Mouse (Mus musculus): Measurements from ENCODE around the gene AI837181.

The AI837181 gene

DNA sequence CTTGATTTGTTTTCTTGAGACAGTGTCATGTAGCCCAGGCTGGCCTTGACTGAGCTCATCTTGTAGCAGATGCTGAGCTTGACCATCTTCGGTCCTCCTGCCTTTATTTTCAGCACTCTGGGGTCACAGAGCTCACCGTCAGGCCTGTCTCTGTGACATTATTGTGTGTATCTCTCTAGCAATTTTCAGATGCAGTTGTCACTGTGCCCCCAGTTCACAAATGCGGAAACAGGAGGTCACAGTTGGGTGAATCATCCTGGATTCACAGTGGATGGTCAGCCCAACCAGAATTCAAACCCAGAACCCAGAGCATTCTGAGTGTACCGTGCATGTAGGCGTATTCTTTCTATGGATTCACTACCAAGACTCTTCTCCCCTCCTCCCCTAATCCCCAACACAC, 20.8 kb downstream of the AI837181 start:
- no peak for DNase-seq (ENCODE audit: low spot score in 2 of 2)

DNA sequence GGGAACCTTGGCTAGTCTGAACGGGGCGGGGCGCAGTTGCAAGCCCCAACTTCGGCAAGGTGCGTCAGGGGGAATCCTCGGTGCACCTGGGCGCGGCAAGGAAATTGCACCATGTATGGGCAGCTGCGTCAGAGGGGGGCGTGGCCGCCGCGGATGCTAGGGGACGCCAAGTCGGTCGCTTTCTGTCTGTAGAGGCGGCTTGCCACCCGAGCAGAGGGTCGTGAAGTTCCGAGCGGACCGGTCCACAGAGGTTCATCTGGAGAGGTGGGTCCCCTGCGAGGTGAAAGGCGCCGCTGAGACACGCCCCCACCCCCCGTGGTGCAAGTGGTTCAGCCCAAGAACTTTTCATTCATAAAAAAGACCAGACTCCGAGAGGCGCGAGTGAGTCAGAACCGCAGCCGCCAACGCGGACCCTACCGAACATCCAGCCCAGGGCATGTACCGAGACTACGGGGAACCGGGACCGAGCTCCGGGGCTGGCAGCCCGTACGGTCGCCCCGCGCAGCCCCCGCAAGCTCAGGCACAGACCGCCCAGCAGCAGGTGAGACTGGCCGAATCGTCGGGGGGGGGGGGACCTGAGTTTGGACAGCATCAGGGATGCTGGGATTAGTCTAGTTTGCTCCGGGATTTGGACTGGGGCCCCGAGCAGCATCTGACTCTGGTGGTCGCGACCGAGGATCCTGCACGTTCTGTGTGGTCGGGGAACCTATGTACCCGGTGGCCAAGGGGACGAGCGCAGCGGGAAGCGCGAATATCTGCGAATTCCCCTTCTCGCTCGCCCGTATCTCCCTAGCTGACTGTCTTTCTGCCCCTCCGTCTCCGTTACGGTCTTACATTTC, 22.8 kb downstream of the AI837181 start, which contains the start of gene Fosl1:
Gene Fosl1, plus strand, starts transcription at position 33 of the 839 bp plus-strand sequence.
- DNase-seq (ENCODE audit: low spot score in 2 of 2) = peak; percentile 71 to 87

DNA sequence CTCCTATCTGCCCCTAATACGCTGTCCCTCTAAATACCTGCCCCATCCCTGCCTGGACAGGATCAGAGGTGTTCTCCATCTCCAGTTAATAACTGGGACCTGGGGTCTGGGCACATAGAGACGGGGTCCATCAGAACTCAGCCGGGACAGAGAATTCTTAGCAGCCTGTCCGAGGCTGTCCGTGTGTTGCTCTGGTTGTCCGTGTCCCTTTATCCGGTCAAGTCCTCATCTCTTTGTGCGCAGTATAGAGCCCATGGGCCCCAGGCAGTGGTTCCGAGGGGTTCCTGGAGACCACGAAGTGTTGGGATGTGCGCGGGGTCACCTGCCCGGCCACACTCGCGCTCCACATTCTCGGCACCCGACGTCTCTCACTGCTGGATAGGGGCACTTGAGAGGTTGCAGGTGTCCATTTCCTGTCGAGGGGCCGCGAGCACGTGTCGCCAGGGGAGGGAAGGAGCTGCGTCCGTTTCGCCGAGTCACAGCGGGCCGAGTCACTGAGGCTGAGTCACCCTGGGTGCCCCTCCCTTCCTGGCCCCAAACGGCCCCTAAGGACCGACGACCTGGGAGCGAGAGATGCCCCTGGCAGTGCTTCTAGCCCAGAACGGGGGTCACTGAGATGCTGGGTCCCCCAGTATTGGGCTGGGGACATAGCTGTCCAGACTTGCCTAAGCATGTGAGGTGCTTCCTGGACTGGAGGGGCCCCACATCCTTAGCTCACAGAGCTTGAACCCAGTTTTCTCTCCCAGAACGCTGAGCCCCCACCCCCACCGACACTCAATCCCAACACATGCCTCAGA, 23.6 kb downstream of the AI837181 start:
- DNase-seq (ENCODE audit: low spot score in 2 of 2) = peak in 1 of 2 experiments; percentile 29

DNA sequence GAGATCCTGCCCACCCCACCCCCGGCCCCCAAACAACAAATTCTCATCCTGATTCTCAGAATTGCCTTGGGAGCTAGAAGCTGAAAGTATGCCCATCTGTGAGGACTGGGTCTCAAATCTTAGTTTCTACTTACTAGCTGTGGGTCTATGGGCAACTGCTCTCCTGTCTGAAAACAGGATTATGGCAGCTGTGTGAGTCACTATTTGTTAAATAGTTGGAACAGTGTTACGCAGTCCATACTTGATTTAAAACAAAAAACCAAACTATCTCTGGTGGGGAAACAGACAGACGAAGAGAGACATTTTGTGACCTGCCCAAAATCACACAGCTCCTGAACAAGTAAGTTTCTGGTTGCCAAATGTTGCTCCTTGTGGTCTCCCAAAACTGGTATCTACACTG, 24.7 kb downstream of the AI837181 start:
- DNase-seq (ENCODE audit: low spot score in 2 of 2) = no peak

DNA sequence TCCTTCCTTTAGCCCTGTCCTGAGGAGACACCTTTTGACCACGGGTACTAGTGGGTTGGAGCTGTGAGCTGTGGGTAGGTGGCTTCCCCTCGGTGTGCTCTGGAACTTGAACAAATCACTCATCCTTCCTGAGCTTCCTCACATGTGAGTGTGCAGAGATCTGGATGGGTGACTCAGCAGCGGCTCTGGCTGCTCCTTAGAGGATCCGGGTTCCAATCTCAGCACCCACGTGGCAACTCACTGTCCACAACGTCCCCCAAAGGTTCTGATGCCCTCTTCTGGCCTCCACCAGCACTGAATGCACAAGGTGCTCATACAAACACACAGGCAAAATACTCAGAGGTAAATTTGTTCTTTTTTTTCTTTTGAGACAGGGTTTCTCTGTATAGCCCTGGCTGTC, 26.8 kb downstream of the AI837181 start:
- no peak for DNase-seq (ENCODE audit: low spot score in 2 of 2)

DNA sequence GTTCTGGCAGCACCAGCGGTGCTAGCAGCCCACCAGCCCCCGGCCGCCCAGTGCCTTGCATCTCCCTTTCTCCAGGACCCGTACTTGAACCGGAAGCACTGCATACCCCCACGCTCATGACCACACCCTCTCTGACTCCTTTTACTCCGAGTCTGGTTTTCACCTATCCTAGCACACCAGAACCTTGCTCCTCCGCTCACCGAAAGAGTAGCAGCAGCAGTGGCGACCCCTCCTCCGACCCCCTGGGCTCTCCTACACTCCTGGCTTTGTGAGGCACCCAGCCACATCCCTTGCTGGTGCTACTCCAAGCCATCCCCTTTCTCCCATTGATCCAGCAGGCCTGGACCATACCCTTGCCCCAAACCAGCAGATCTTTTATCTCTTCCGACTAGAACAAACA, 30.1 kb downstream of the AI837181 start:
- DNase-seq (ENCODE audit: low spot score in 2 of 2) = no peak

DNA sequence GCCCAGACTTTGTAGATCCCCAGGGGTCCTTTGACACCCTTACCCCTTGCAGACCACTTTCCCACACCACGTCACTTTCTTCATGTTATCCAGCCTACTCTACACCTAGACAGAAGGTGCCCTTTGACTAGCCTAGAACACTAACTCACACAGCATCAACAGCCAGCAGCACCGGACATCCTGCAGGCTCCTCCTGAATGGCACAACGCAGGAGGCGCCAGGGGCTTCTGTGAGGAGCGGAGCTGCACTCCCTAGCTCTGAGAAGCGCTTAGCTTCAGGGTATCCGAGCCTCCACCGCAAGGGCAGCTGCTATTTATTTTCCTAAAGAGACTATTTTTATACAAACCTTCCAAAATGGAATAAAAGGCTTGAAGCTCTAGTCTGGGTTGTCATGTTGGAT, 30.6 kb downstream of the AI837181 start:
- DNase-seq (ENCODE audit: low spot score in 2 of 2) = no peak

DNA sequence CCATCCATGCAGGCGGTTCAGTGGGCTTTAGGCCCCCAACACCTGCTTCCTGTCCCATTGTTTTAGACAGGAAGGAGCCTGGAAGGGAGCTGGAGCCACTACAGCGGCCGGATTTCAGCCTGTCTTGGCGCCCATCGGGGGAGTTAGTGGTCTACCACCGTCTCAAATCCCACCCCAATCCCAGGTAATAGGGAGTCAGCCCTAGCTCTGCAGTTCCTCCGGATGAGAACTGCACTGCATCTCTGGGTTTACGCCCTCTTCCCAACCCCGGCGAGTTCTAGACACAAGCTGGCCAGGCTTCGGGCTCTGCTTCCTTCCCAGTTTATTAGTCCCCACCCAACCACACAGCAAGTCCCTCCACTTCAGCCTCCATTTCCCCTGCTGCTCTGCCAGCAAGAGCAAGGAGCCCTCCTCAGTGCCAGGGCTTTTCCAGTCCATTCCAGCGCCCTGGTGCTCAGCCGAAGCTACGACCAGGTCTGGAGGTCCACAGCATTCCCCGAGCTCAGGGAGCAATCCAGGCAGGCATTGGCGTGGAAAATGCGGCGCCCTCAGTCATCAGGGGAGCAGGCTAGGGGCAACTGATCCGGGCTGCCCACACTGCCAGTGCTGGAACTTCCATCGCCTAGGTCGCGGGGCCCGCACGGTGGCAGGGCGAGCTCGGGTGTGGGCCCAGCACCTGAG, 31.4 kb downstream of the AI837181 start:
- no peak for DNase-seq (ENCODE audit: low spot score in 2 of 2)

DNA sequence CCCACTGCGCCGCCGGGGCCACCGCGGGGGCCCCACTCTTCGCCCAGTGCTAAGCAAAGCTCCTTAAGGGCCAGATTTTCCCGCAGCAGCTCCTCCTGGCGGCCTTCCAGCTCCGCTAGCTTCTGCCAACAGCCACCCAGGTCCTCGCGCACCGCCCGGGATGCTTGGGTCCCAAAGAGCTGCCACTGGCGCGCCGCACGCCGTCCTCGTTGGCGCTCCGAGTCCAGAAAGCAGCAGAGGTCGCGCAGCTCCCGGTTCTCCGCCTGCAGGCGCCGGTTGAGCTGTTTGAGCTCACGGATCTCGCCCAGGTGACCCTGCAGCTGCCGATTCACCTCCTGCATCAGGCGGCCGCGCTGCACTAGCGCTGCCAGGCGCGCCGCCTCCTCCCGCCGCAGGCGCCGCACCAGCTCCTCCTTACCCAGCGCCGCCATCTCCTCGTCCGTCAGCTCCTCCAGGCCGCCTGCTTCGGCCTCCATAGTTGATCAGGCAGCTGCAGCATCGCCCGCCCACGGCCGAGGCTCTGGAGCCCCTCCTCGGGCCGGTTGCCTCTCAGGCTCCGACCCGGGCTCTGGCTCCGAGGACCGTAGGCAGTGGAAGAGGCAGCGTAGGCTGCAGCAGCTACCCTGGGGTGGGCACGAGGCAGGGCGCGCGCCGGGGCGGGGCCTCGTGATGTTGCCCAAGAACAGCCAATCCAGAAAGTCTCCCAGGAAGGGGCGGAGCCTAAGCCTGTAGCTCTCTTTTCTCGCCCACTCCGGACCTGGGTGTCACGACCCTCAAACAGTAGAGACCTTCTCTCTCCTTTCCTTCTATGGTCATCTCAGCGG, 32.2 kb downstream of the AI837181 start:
- DNase-seq (ENCODE audit: low spot score in 2 of 2) = peak; percentile 94 to 96

DNA sequence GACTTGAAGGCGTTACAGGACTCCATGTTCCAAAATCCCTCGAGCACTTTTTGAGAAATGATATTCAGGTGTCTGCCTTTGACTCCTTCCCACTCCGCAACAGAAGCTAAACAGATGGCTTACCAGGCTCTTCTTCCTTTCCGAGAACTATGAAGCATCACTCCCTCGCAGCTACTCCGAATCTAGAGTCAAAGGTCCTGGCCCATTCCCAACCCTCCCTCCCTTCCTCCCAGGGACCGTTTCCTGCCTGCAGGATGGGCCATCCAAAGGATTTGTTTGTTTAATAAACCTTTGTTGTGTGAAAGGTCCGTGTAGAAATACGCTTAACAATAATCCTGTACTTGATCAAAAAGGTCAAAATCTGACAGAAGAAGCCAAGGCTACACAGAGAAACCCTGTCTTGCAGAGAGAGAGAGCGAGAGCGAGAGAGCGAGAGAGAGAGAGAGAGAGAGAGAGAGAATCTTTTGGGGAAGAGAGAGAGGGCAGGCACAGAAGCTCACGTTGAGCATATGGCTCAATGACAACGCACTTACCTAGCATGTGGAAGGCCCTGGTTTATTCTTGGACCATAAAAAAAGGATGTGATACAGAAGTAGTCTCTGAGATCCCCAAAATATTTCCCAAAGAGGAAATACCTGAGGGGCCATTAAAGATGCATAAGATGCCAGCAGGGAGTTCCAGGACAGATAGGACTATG, 33.0 kb downstream of the AI837181 start, which contains the start of gene Ccdc85b:
Gene Ccdc85b, minus strand, starts transcription at position 149 of the 697 bp plus-strand sequence.
- DNase-seq (ENCODE audit: low spot score in 2 of 2) = no peak

DNA sequence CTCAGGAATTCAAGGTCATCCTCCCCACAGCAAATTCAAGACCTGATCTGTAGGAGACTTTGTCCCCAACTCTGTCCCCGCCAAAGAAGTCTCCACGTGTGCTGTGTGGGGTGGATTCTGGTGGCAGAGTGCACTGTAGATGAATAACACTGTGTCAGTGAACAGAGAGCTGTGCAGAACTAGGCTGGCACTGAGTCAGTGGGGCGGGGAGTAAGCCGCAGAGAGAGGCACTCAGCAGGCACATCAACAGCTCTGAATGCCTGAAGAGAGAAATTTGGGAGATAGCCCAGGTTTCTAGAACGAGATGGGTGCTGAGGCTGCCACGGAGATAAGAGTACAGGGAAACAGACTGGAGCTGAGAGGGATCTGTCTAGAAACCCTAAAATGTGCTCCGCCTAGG, 34.1 kb downstream of the AI837181 start:
- DNase-seq (ENCODE audit: low spot score in 2 of 2) = no peak

DNA sequence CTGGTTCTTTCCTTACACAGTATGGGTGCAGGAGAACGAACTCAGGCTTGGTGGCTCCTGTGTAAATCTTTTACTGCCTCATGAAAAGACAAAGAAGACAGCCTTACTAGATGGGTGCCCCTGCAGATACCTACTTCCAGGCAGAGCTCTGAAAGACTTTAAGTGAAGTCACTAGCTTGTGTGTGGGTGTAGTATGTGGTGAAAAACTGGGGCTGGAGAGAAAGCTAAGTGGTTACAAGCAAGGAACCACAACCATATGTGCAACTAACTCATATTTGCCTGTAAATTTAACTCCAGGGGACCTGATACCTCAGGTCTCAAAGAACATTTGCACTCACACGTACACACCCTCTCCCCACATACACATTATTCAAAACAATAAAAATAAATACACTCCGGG, 35.0 kb downstream of the AI837181 start:
- DNase-seq (ENCODE audit: low spot score in 2 of 2) = no peak

DNA sequence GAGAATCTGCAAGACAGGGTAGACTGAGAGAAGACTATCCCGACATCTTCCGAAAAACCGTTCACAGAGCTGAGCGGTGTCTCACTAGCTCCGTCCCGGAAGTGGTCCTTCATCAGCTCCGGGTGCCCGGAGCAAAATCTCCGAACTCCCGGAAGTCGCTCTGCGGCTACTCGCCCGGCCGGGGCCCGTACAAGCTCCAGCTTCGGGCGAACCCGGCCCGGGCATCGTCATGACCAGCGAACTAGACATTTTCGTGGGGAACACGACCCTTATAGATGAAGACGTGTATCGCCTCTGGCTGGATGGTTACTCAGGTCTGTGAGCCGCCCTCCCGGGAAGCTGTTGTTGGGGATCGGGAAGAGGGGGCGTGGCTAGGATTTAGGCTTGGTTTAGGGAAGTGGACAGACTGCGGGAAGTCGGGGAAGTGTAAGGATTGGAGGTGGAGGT, 35.5 kb downstream of the AI837181 start, which contains the start of gene Fibp:
Gene Fibp, plus strand, starts transcription at position 151 of the 447 bp plus-strand sequence.
- DNase-seq (ENCODE audit: low spot score in 2 of 2) = peak; percentile 83 to 93

DNA sequence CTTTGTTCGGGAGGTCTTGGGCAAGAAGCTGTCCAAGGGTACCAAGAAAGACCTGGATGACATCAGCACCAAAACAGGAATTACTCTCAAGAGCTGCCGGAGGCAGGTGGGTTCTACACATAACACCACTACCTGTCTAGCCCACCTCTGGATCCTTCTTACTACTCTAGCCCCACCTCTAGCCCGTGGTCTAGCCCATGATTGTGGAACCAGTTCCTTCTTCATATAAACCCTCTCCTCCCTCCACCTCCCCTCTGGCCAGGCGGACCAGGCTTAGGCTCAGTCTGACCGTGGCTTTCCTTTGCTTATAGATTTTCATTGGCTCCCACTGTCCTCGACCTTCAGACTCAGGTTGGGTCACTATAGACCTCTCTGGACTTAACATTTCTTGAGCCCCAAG, 36.5 kb downstream of the AI837181 start:
- DNase-seq (ENCODE audit: low spot score in 2 of 2) = no peak

DNA sequence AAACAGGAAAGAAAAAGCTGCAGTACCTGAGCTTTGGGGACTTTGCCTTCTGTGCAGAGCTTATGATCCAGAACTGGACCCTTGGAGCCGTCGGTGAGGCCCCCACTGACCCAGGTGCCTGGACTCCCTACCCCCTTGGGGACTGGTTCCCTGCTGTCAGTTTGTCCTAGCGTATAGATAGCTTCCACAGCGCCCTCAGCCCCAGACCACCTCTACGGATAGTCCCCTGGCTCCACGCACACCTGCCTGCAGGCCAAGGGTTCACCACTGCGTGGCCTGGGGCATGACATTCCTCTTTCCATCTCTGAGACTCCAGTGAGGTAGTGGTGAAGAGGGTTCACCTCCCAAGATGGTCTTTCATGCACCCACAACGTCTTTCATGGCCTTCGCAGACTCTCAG, 38.3 kb downstream of the AI837181 start:
- no peak for DNase-seq (ENCODE audit: low spot score in 2 of 2)

DNA sequence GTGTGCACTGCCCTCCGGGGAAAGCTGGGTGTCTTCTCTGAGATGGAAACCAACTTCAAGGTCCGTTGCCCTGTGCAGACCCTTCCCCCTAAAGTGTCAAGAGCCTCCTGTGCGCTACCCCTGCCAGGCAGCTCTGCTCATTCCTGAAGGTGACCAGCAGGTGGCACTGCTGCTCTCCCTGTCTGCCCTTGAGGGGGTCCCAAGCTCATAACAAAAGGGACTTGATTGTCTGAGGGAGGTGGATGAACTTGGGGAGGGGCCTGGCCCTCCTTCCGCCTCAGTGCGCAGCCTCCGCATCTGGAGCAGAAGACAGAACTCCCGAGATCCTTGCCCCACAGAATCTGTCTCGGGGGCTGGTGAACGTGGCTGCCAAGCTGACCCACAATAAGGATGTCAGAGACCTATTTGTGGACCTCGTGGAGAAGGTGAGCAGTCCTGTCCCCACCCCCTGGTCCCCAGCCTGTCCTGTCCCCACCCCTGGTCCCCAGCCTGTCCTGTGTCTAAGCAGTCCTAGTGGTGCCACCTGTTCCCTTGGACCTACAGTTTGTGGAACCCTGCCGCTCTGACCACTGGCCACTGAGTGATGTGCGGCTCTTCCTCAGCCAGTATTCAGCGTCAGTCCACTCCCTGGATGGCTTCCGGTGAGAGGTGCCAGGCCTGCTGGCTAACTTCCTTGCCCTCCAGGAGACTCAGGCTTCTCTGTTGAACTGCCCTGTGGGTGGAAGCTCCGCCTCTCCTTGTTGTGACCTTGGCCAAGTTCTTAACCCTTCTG, 39.0 kb downstream of the AI837181 start:
- no peak for DNase-seq (ENCODE audit: low spot score in 2 of 2)

DNA sequence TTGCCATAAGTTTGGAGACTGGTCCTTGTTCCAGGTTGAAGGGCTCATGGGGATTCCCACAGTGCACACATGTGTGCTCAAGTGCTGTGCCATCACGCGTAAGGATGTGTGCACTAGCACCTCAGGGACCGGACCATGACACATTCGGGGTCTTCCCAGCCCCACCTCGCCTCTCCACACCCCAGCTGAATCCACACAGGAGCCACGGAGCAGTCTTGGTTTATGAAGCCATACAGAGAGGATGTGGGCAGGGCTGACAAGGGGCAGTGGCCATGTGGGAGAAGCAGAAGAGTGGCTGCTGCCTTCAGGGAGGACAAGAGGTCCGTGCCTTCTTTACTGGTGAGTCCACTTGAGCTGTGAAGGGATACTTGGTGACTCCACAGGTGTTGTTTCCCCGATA, 40.1 kb downstream of the AI837181 start:
- no peak for DNase-seq (ENCODE audit: low spot score in 2 of 2)

DNA sequence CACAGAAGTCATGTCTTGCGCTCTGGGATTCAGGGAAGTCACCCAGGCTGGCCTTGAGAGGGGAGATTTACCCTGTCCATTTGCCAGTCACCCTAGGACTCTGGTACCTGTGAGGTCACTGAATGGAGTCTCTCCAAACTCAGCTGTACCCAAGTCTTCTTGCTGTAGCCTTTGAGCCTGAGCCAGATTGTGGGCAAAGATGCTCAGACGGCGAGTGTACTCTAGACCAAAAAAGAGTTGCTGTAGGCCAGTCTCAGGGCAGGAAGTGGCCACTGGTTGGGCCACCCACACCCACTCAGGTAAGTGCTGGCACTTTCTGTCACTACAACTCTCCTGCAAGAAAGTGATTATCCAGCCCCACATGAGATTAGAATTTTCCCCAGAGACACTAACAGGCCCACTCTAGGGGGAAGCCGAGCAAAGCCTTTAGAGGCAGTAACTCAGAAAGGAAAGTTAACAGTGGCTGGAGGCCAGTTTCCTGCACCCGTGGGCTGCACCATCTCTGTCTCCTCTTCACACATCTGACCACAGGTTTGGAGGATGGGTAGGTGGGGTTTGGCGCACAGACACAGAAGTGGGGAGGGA, 42.1 kb downstream of the AI837181 start:
- DNase-seq (ENCODE audit: low spot score in 2 of 2) = no peak

DNA sequence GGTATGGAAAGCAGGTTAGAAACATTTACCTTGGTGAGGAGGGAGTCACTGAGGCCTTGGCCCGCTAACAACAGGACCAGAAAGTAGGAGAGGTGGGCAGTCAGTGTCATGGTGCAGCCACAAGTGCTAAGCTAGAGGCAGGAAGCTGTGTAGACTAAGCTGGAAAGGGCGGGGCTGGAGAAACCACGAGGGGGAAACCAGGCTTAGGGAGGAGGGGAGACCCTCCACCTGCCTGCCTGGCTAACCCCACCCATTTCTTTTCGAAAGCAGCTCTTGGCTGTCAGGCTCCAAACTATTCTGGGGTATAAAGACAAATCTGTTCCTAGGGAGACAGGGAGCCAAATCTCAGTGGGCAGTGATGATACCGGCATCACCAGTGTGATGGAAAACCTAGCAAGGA, 43.4 kb downstream of the AI837181 start, which contains the start of gene Ctsw:
Gene Ctsw, minus strand, starts transcription at position 134 of the 400 bp plus-strand sequence.
- DNase-seq (ENCODE audit: low spot score in 2 of 2) = no peak
